Mouse (Mus musculus): ENCODE data around the gene Fyn. TPM values are rescaled to one million over a fixed set of nuclear protein-coding genes. Genes with fewer than 3 reads are reported as not detected.
A peak's percentile ranks its signal among the peaks of the same experiment; 100 is the strongest.

Gene Fyn
- polyA plus RNA-seq, 1 experiment from 2014 or later, result 20.5 TPM

DNA sequence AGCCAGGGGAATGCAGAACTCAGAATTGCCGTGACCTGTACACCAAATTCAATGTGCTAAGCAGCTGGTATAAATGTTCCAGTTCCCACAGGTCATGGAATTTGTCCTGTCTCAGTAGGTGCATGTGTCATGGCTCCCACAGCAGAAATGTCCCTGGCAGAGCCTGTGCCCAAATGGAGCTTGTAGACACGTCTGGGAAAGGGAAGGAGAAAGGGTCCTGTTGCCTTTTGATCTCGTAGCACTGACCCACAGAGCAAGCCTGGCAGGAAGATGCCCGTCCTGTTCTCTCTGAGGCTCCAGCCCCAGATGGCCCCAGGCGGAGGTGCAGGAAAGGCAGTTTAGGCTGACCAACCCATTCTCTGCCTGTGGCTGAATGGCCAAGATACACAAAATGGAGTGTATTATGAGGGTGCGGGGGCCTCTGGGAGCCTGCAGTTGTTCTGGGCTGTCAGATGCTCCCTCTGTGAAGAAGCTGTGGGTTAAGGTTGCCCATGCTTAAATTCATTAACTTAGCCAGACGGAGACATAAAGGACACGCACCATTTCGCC lies 183.1 kb downstream of the Fyn start:
- Histone ChIP-seq H3K9me3 (no peaks in the 10 kb centered on the region), H3K4me1 (peaks cover 89% of the 10 kb centered on the region), H3K27me3 (ENCODE audit: poor library complexity, severe bottlenecking) (no peaks in the 10 kb centered on the region), H3K36me3 (replicated peaks) (peaks cover 16% of the 10 kb centered on the region), H3K4me3 (peak overlapping the region; percentile 23; the same call in 1 of the 2 replicates), H3K27ac (peak overlapping the region; percentile 85)
- DNase-seq (ENCODE audit: extremely low spot score, low spot score), result no peak
- 56% methylated on average over 9 of the region's 9 CpGs for WGBS

DNA sequence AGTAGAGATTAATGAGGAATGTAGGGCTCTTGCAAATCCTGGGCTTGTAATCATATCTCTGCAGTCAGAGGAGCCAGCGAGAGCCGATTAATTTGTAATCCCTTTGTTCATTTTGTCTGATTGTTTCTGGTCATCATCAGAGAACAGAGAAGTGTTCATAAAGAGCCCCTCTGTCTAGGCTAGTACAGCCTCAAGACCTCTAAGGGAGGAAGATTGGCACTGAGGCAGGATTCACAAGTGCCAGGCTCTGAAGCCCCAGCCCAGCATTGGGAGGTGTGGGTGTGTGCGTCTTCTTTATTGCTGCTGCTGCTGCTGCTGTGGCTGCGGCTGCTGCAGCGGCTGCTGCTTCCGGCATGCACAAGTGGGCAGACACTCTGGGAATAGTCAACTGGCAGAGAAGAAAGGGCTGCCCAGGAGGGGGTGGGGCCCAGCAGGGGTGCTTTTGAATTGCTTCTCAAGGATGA lies 183.7 kb downstream of the Fyn start:
- H3K9me3 ChIP-seq, result no peaks in the 10 kb centered on the region
- H3K27me3 ChIP-seq (ENCODE audit: poor library complexity, severe bottlenecking), result no peaks in the 10 kb centered on the region
- peak; percentile 47 for DNase-seq (ENCODE audit: extremely low spot score, low spot score)
- peak overlapping the region; percentile 23; the same call in 1 of the 2 replicates for H3K4me3 ChIP-seq
- H3K36me3 ChIP-seq (replicated peaks), result peaks cover 16% of the 10 kb centered on the region
- 5% methylated on average over 6 of the region's 6 CpGs for WGBS
- H3K27ac ChIP-seq, result peak overlapping the region; percentile 85
- H3K4me1 ChIP-seq, result peaks cover 89% of the 10 kb centered on the region

DNA sequence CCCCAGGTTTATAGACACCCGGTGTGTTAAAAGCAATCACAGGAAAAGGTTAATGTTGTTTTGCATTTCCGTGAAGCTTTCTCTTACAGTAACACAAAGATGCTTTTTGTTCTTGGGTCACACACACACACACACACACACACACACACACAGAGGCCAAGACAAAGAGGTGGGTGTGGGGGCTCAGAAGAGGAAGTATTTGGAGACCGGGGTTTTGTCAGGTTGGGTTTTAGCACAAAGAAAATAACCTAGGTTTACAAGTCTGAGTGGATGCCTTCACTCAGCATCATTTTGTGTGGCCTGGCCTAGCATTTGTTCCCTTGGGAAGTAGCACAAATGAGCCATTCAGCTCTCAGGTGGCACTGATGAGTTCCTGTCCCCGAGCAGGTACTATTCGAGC lies 184.2 kb downstream of the Fyn start:
- Histone ChIP-seq H3K9me3 (no peaks in the 10 kb centered on the region), H3K27ac (peak overlapping the region; percentile 85), H3K4me1 (peaks cover 91% of the 10 kb centered on the region), H3K27me3 (ENCODE audit: poor library complexity, severe bottlenecking) (no peaks in the 10 kb centered on the region), H3K4me3 (peak overlapping the region; percentile 23; the same call in 1 of the 2 replicates), H3K36me3 (replicated peaks) (peaks cover 16% of the 10 kb centered on the region)
- 40% methylated on average over 5 of the region's 5 CpGs for WGBS
- no peak for DNase-seq (ENCODE audit: extremely low spot score, low spot score)

DNA sequence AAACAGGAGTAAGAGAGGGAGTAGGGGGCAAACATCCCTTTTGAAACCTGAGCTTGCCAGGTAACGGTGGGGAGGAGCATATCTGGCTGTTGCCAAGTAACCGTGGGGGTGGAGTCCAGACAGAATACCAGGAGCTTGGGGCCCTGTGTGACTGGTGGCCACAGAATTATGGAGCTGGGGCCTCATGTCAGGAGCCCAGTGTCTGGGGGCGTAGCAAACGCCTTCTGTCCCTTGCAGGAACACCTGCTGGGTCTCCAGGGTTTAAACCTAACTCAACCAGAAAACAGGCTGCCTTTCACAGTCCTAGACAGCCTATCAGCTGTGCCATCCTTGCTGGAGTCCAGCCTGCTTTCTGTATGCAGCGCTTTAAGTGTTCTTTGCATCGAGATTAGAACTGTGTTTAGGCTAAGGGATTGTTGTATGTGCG lies 186.6 kb downstream of the Fyn start:
- DNase-seq (ENCODE audit: extremely low spot score, low spot score), result peak; percentile 58
- Histone ChIP-seq H3K4me3 (0 out of 2 replicates have a peak overlapping the region, but pooled peaks have one; percentile 6), H3K9me3 (no peaks in the 10 kb centered on the region), H3K27me3 (ENCODE audit: poor library complexity, severe bottlenecking) (no peaks in the 10 kb centered on the region), H3K36me3 (replicated peaks) (peaks cover 25% of the 10 kb centered on the region), H3K27ac (peak overlapping the region; percentile 81), H3K4me1 (peaks cover 98% of the 10 kb centered on the region)
- WGBS, result 18% methylated on average over 7 of the region's 7 CpGs

DNA sequence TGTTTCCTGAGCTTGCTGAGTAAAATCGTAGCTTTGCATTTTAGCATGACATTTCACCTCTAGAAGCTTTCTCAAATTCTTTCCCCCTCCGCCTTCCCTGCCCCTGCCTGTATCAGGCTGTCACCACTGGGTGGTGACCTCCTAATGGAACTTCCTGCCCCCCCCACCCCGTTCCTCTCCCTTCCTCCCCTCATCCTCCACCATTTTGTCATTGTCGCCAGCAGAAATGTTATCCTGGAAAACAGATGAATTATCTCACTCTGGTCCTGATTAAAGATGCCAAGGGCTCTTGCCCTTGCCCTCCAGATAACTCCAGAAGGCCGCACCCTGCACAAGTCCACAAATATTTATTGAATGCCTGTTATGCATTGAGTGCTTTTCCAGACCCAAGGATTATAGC lies 187.1 kb downstream of the Fyn start:
- 48% methylated on average over 5 of the region's 5 CpGs for WGBS
- Histone ChIP-seq H3K27me3 (ENCODE audit: poor library complexity, severe bottlenecking) (no peaks in the 10 kb centered on the region), H3K27ac (peak overlapping the region; percentile 81), H3K4me3 (0 out of 2 replicates have a peak overlapping the region, but pooled peaks have one; percentile 6), H3K4me1 (peaks cover 97% of the 10 kb centered on the region), H3K9me3 (no peaks in the 10 kb centered on the region), H3K36me3 (replicated peaks) (peaks cover 23% of the 10 kb centered on the region)
- no peak for DNase-seq (ENCODE audit: extremely low spot score, low spot score)

DNA sequence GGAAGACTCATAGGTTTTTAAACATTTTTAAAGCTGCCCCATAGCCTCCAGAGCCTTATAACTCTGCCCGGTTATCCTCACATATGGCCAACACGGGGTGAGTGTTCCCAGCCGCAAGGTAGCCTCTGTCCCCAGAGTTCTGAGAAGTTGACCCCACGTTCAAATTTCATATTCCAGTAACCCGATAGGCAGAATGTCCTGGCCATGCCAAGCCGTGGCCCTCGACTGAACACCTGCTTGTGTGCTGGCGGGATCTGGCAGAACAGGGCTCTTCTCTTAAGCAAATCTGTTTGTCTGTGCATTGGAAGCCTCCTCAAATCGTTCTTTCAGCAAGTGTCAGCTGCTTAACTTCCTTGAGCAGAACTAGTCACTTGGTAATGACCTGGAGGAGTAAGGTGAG lies 188.7 kb downstream of the Fyn start:
- WGBS, result 88% methylated on average over 9 of the region's 9 CpGs
- no peak for DNase-seq (ENCODE audit: extremely low spot score, low spot score)
- Histone ChIP-seq H3K4me1 (peaks cover 95% of the 10 kb centered on the region), H3K27me3 (ENCODE audit: poor library complexity, severe bottlenecking) (no peaks in the 10 kb centered on the region), H3K4me3 (no peak overlapping the region), H3K36me3 (replicated peaks) (peaks cover 21% of the 10 kb centered on the region), H3K27ac (peak overlapping the region; percentile 78), H3K9me3 (no peaks in the 10 kb centered on the region)

DNA sequence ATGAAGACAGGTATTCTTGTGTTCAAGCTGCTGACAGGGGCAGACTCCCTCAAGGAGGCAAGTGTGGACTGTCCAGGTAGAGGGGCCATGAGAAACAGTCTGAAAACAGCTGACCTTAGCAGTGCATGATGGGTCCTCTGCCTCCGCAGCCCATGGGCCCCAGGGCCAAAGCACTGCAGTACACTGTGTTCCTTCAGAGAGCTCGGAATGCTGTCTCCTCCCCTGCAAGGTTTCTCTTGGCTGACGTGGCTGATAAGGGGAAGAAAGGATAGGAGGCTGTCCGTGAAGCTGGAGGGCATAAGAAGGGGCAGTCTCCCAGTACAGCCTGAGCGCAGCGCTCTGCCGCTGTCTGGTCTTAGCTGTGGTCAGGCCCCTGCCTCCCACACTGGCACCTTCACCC lies 189.2 kb downstream of the Fyn start:
- Histone ChIP-seq H3K9me3 (no peaks in the 10 kb centered on the region), H3K27ac (peak overlapping the region; percentile 78), H3K27me3 (ENCODE audit: poor library complexity, severe bottlenecking) (no peaks in the 10 kb centered on the region), H3K4me1 (peaks cover 93% of the 10 kb centered on the region), H3K36me3 (replicated peaks) (peaks cover 21% of the 10 kb centered on the region), H3K4me3 (no peak overlapping the region)
- WGBS, result 49% methylated on average over 7 of the region's 7 CpGs
- DNase-seq (ENCODE audit: extremely low spot score, low spot score), result no peak

DNA sequence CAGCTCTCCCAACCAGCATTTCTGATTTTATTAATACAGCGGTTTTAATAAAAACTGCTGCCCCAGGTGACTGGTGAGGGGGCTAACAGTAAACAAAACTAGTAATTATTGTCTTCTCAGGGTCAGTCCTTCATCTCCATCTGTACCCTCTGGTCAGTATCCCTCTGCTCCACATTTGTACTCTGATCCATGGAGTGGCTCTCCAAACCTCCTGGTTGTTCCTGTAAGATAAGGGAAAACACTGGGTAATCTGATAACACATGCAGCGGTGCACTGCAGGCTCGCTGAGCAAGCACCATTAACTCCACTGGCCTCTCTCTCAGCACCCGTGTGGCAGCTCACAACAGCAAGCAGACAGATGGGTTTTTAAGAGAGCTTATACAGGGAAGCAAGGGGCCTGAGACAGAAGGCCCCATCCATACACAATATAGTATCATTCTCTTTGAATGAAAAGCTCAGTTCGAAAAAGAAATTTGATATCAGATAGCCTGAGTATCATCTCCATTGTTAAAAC lies 189.9 kb downstream of the Fyn start:
- no peak for DNase-seq (ENCODE audit: extremely low spot score, low spot score)
- peaks cover 93% of the 10 kb centered on the region for H3K4me1 ChIP-seq
- H3K36me3 ChIP-seq (replicated peaks), result peaks cover 19% of the 10 kb centered on the region
- H3K9me3 ChIP-seq, result no peaks in the 10 kb centered on the region
- WGBS, result 50% methylated on average over 5 of the region's 5 CpGs
- H3K27ac ChIP-seq, result peak overlapping the region; percentile 78; the same call in 1 of the 2 replicates
- H3K27me3 ChIP-seq (ENCODE audit: poor library complexity, severe bottlenecking), result no peaks in the 10 kb centered on the region
- H3K4me3 ChIP-seq, result no peak overlapping the region

DNA sequence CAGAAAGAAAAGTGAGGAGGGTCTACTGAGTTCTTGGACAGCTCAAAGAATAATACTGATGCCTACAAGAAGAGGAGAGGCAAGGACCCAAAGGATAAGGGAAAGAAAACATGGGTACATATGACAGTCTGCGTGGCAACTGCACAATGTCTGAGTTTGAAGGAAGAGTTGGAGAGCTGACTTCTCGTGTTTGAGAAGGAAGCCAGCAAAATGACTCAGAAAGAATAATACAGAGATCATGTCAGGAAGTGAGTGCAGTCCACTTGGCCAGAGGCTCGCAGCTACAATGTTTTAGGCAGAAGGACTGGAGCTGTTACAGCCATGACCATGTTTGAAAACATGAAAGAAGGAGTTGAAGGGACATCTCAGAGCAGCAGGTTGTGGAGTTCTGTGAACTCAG lies 190.7 kb downstream of the Fyn start:
- Histone ChIP-seq H3K9me3 (no peaks in the 10 kb centered on the region), H3K4me1 (peaks cover 91% of the 10 kb centered on the region), H3K27ac (peak overlapping the region; percentile 44; the same call in 1 of the 2 replicates), H3K27me3 (ENCODE audit: poor library complexity, severe bottlenecking) (no peaks in the 10 kb centered on the region), H3K4me3 (no peak overlapping the region), H3K36me3 (replicated peaks) (peaks cover 16% of the 10 kb centered on the region)
- WGBS, result 86% methylated on average over 3 of the region's 3 CpGs
- no peak for DNase-seq (ENCODE audit: extremely low spot score, low spot score)

DNA sequence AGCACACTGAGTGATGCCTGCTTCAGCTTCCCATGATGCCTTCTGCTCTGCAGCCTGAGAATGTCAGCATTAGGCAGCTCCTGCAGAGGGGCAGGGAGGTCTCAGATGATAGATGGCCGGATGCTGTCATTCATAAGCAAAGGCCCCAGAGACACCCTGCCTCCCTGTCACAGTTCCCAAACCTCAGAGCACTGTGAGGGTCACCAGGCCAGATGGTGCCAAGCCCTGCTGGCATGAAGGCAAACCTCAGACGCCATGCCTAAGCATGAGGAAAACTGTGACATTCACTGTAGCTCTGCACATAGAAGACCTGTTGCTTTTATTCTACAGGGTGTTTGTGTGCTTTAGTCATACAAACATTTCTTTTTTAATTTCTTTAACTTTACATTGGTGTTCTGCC lies 193.7 kb downstream of the Fyn start:
- H3K27ac ChIP-seq, result no peak overlapping the region
- H3K4me1 ChIP-seq, result peaks cover 67% of the 10 kb centered on the region
- DNase-seq (ENCODE audit: extremely low spot score, low spot score), result no peak
- H3K36me3 ChIP-seq (replicated peaks), result peaks cover 19% of the 10 kb centered on the region
- WGBS, result 91% methylated on average over 2 of the region's 2 CpGs
- H3K27me3 ChIP-seq (ENCODE audit: poor library complexity, severe bottlenecking), result no peaks in the 10 kb centered on the region
- no peak overlapping the region for H3K4me3 ChIP-seq
- no peaks in the 10 kb centered on the region for H3K9me3 ChIP-seq

DNA sequence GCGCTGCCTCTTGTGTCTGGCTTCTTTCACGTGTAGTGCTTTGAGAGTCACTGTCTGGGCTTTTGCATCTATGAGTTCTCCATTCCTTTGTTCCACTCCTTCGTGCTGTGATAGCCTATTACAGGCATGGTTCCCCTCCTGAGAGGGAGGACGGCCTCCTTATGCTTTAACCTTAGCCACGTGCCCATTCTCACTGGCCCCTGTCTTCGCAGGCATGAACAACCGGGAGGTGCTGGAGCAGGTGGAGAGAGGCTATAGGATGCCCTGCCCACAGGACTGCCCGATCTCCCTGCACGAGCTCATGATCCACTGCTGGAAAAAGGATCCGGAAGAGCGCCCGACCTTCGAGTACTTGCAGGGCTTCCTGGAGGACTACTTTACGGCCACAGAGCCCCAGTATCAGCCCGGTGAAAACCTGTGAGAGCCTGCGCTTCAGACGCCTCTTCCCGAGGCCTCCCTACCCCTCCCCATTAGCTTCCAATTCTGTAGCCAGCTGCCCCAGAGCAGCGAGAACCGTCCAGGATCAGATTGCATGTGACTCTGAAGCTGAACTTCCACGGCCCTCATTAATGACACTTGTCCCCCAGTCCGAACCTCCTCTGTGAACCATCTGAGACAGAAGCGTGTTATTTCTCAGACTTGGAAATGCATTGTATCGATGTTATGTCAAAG lies 195.0 kb downstream of the Fyn start:
- no peaks in the 10 kb centered on the region for H3K9me3 ChIP-seq
- no peak overlapping the region for H3K4me3 ChIP-seq
- no peak for DNase-seq (ENCODE audit: extremely low spot score, low spot score)
- peaks cover 21% of the 10 kb centered on the region for H3K36me3 ChIP-seq (replicated peaks)
- peaks cover 59% of the 10 kb centered on the region for H3K4me1 ChIP-seq
- H3K27me3 ChIP-seq (ENCODE audit: poor library complexity, severe bottlenecking), result no peaks in the 10 kb centered on the region
- WGBS, result 55% methylated on average over 24 of the region's 24 CpGs
- peak overlapping the region; percentile 78 for H3K27ac ChIP-seq

DNA sequence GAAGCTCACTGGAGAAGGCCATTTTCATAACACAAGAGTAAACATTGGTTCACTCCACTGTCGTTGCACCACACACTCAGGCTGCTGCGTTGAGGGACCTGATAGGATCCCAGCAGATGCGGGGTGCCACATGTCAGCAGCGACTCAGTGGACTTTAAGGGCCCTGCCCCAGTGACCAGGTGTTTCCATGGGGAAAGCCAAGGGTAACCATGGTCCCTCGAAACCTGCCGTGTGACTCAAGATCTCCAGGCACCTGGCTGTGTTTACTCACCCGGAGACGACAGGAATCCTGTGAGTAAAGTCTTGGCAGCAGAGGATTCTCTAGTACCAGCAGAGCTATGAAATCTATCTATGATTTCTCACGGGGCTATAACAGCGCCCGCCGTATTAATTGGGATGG lies 198.2 kb downstream of the Fyn start:
- no peak for DNase-seq (ENCODE audit: extremely low spot score, low spot score)
- 89% methylated on average over 12 of the region's 12 CpGs for WGBS
- Histone ChIP-seq H3K4me1 (peaks cover 53% of the 10 kb centered on the region), H3K27ac (no peak overlapping the region), H3K27me3 (ENCODE audit: poor library complexity, severe bottlenecking) (no peaks in the 10 kb centered on the region), H3K9me3 (no peaks in the 10 kb centered on the region), H3K36me3 (replicated peaks) (peaks cover 14% of the 10 kb centered on the region), H3K4me3 (no peak overlapping the region)

DNA sequence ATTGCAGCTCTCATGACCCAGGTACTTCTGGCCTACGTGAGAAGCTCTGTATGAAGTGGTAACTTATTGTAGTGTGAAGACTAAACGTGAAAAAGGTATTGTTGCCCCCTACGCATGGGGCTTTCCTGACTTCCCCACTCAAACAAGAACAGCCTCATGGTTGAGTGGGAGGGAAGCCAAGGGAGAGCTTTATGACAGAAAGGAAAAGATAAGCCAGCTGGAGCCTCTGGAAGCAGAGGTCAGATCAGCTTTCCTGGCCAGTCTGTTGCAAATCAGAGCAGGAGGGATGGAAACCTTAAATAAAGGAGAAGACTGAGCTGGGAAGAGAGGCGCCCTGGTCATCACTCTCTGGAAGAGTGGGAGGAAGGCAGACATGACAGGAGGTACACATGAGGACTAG lies 200.3 kb downstream of the Fyn start:
- 92% methylated on average over 4 of the region's 4 CpGs for WGBS

More for the DNA sequence above, 200.3 kb downstream of the Fyn start:
- Histone ChIP-seq H3K4me3 (no peak overlapping the region), H3K9me3 (no peaks in the 10 kb centered on the region), H3K27me3 (ENCODE audit: poor library complexity, severe bottlenecking) (no peaks in the 10 kb centered on the region), H3K4me1 (peaks cover 47% of the 10 kb centered on the region), H3K36me3 (replicated peaks) (peaks cover 14% of the 10 kb centered on the region), H3K27ac (no peak overlapping the region)
- no peak for DNase-seq (ENCODE audit: extremely low spot score, low spot score)
